Mouse (Mus musculus): ENCODE results near the gene Tpst2.

Tpst2 gene

GRCm38 (mm10) chr5:112276267-112276873 is at the start of gene Tpst2:
Gene Tpst2, plus strand, starts transcription at chr5:112276691.
- in situ Hi-C loops (cut with MseI, MboI), result no loop called here

GRCm38 (mm10) chr5:112227354-112227753 is 49.1 kb upstream of the Tpst2 start:
- in situ Hi-C loops (cut with MseI, MboI), result no loop called here

DNA sequence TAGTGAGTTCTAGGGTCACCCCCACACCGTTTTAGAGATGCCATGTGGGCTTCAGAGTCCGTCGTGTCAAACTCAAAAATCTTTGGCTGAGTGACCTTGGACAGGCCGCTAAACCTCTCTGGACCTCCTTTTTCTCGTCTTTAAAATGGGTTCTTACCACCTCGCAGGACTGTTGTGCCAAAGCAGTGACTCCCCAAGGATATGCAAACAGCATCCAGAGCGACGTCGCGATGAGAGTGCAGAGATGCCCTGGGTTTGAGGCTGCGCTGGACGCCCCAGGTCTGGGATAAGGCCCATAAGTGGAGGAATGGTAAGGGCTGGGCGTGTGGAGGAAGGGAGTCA is 48.6 kb upstream of the Tpst2 start:
- in situ Hi-C loops (cut with MseI, MboI), result no loop called here

GRCm38 (mm10) chr5:112228240-112229076 is 48.0 kb upstream of the Tpst2 start:
- in situ Hi-C loops (cut with MseI, MboI), result no loop called here

DNA sequence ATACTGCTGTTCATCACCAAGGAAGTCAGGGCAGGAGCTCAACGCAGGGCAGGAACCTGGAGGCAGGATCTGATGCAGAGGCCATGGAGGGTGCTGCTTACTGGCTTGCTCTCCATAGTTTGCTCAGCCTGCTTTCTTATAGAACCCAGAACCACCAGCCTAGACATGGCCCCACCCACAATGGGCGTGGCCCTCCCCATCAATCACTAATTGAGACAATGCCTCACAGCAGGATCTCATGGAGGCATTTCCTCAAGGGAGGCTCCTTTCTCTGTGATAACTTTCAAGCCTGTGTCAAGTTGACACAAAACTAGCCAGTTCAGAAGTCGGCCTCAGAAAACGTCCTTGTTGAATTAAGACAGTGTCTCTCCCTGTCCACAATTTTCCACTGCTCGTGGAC is 40.7 kb upstream of the Tpst2 start:
- in situ Hi-C loops (cut with MseI, MboI), result no loop called here

DNA sequence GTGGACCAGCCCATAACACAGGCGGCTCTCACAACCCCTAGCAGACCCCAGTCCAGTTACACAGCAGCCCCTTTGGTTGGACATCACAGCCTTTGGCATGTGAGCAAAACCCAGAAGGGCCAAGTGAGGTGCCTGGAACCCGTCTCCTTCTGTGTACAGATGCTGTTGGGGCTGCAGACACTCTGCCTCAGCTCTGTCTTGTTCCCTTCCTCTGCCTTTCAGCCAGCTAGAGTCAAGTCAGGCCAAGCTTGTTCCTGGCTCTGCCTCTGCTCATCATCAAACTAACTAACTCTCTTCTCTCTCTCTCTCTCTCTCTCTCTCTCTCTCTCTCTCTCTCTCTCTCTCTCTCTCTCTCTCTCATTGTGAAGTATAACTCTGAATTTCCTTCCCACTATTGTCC is 39.9 kb upstream of the Tpst2 start:
- in situ Hi-C loops (cut with MseI, MboI), result no loop called here

DNA sequence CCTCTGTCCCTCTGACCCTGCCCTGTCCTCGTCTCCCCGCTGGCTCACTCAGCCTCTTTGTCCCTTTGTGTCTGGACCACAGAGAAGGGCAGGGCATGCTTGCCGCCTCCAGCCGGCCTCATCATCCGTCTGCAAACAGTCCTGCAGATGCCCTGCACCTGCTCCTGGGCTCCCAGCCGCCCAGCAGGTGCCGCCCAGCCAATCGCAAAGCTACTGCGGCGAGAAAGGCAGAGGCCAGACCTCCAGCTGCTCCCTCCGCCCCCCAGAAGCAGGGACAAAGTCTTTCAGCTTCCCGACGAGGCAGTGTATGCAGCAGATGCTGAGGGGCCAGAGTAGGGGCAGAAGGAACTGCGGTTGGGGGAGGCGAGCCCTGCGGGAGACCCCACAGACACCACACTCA is 39.1 kb upstream of the Tpst2 start:
- in situ Hi-C loops (cut with MseI, MboI), result no loop called here

DNA sequence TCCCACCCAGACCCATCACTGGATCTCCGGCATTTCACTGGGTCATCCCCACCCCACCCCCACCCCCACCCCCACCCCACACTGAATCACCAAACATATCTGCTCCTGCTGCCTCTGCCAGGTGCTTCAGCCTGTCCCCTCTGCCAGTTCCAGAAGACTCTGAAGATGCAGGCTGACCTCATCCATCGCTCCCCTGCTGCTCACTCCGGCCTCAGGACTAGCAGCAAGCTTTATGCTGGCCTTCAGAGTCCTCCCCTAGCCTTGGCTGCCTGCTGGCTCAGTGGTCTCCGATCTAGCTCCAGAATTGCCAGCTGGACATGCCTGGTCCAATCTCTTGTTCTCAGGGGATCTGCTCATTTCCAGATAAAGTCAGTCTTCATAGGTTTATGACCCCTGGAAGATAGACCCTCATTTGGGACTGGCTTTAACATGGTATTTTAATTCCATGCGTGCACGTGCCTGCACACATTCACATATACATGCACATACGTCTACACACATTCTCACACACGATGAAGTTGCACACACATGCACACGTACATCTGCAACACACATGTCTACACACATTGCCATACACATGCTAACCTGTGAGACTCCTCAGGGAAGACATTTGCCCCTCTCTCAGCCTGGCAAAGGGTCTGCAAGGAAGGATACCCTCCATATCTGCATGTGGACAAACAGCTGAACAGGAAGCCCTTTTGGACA is 38.5 kb upstream of the Tpst2 start:
- in situ Hi-C loops (cut with MseI, MboI), result no loop called here

GRCm38 (mm10) chr5:112238781-112239482 is 37.6 kb upstream of the Tpst2 start:
- in situ Hi-C loops (cut with MseI, MboI), result no loop called here

DNA sequence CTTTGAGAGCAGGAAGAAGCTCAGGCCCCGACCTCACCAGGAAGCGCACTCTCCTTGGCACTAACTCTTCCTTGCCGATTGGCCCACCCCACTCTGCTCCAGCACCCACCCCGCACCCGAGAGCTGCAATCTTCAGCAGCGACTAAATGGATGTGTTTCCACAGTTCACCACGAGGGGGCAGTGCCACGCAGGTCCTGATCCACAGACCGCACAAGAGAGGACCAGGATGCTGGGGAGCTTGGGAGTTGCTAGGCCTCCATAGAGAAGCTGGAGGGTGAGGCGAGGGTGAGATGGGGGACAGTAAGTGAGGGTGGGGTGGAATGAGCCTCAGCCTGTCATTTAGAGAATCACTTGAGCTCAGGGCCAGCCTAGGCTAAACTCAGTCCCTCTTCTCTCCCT is 35.7 kb upstream of the Tpst2 start:
- in situ Hi-C loops (cut with MseI, MboI), result loop anchor here (5.0 to 10.0 kb wide), 3 partner anchors 82 to 187 kb away; no protein-coding TSS in a partner anchor

DNA sequence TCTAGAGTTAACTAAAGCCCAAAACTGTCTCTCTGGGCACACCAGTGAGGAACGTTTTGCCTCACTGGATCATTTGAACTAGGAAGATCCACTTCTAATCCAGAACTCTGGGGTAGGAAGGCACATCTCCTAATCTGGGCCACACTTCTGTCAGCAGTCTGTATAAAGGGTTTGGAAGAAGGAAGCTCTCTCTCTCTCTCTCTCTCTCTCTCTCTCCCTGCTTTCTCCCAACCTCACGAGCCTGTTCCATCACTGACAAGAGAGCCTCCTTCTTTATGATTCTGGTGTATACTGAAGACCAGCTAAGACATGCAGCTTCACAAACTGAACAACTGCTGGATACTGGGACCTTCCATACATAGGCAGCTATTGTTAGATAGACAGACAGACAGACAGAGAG is 34.6 kb upstream of the Tpst2 start:
- in situ Hi-C loops (cut with MseI, MboI), result loop anchor here (5.0 to 10.0 kb wide), 3 partner anchors 80 to 185 kb away; no protein-coding TSS in a partner anchor

- in situ Hi-C loops (cut with MseI, MboI), result loop anchor here (5.0 to 10.0 kb wide), 3 partner anchors 80 to 185 kb away; no protein-coding TSS in a partner anchor
These were observed 34.1 kb upstream of the Tpst2 start for GRCm38 (mm10) chr5:112242361-112242778.

- in situ Hi-C loops (cut with MseI, MboI), result loop anchor here (5.0 to 10.0 kb wide), 3 partner anchors 79 to 184 kb away; no protein-coding TSS in a partner anchor
These were observed 33.5 kb upstream of the Tpst2 start for GRCm38 (mm10) chr5:112243041-112243440.

DNA sequence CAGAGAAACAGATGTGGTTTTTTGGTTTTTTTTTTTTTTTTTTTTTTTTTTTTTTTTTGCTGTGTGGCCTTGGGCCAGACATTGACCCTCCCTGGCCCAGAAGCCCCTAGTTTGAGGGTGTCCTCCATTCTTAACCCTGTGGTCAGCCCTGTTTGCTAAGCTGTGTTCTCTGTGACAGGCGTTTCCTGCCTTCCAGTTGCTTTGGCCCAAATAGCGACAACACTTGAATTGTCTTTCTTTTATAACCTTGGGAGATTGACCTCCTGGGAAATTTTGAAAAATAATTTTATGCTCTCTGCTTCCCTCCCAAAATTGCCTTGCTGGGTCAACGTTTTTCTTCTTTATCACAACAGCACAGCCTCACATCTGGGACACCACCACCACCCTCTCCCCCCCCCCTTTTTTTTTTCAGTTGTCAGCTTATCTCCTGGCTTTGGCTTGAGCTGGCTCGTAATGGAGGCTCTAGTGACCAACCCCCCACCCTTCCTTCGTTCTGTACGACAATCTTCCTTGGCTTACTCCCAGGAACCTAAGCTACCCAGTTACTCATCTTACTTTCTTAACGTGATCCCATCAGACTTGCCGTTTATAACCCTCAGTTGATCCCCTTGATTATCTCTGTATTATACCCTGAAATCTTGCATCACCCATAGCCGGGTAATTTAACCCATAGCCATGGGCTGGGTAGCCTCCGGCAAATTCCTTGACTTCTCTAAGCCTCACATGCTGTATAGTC is 32.8 kb upstream of the Tpst2 start:
- in situ Hi-C loops (cut with MseI, MboI), result loop anchor here (5.0 to 10.0 kb wide), 3 partner anchors 79 to 184 kb away; no protein-coding TSS in a partner anchor

DNA sequence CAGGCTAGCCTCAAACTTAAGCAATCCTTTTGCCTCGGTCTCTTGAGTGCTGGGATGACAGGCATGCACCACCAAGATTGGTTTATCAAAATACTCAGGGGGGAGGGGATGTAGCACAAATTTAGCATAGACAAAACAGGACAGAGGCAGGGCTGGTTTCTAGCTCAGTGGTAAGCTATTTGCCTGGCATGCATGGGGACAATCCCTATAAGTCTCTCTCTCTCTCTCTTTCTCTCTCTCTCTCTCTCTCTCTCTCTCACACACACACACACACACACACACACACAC is 32.3 kb upstream of the Tpst2 start:
- in situ Hi-C loops (cut with MseI, MboI), result loop anchor here (5.0 to 10.0 kb wide), 3 partner anchors 78 to 183 kb away; no protein-coding TSS in a partner anchor

GRCm38 (mm10) chr5:112244890-112245615 is 31.4 kb upstream of the Tpst2 start:
- in situ Hi-C loops (cut with MseI, MboI), result loop anchor here (5.0 to 10.0 kb wide), 3 partner anchors 77 to 182 kb away; no protein-coding TSS in a partner anchor

DNA sequence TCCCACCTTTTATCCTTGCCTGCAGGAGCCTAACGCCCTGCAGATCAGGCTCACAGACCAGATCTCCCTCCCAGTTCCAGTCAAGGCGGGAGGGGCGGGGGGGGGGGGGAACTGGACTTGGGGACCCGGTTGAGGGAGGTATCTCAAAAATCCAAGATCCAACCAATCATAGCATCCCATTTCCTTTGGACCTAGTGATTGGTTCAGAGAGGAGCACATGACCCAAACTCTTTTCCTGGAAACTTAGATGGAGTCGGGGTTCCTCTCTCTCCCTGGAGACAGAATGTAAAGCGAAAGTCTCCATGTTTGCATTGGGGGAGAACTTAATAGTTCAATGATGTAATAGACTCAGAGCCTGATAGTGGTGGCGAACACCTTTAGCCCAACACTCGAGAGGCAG is 29.1 kb upstream of the Tpst2 start:
- in situ Hi-C loops (cut with MseI, MboI), result loop anchor here in 1 of 2 experiments (10.0 kb wide), 1 partner anchor 177 kb away; no protein-coding TSS in a partner anchor

- in situ Hi-C loops (cut with MseI, MboI), result loop anchor here in 1 of 2 experiments (10.0 kb wide), 1 partner anchor 176 kb away; no protein-coding TSS in a partner anchor
These were observed 27.4 kb upstream of the Tpst2 start for GRCm38 (mm10) chr5:112249106-112249505.

DNA sequence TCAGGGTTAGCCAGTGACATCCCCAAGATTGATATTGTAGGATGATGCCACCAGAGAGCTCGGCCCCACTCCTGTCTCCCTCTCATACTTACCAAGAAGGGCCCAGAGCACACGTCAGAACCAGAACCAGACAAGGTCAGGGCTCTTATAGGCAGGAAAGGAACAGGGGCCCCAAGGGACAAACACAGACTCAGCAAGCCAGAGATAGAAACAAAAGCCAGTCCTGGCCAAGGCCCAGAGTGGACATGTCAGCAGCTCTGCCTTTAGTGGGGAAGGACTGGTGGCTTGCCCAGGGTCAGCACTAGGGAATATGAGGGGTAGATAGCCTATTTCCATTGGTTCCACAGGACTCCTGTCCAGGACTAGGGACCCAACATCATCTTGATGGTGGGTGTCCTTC is 24.1 kb upstream of the Tpst2 start, which contains the start of gene Cryba4:
Gene Cryba4, minus strand, starts transcription at position 119 of the 400 bp plus-strand sequence.
- in situ Hi-C loops (cut with MseI, MboI), result no loop called here

GRCm38 (mm10) chr5:112253169-112253568 is 23.3 kb upstream of the Tpst2 start:
- in situ Hi-C loops (cut with MseI, MboI), result no loop called here
